Mouse (Mus musculus) C2C12 (cell line): ENCODE results near the gene Kif3c.

Experiments
- CTCF ChIP-seq: IDR thresholded peaks from one replicate; pipeline ENCODE4 v1.5.1; 2011; ENCODE audit not compliant: control insufficient read depth, insufficient read depth, insufficient read length
- USF1 ChIP-seq: IDR thresholded peaks from one replicate; pipeline ENCODE4 v1.6.1; 2011; ENCODE audit warnings: low read depth, mild to moderate bottlenecking, control low read depth, moderate library complexity

GRCm38 (mm10) chr12:3420519-3420918, 55.6 kb downstream of the Kif3c start:
- TF ChIP-seq CTCF: no peak
- no peak for TF ChIP-seq USF1
